Mouse (Mus musculus) lung, postnatal 0 days (tissue): ENCODE measurements around the gene Gabbr2. TPM values are rescaled to one million over a fixed set of nuclear protein-coding genes. Genes with fewer than 3 reads are reported as not detected.
A peak's percentile ranks its signal among the peaks of the same experiment; 100 is the strongest.

Source experiments
- ATAC-seq: fragments of 200-750 bp; cut with Nextera tagmentation; 2 replicates; pipeline ENCODE4 v1.8.0; 2017; ENCODE audit warnings: moderate library complexity
- DNase-seq: peaks from one replicate; pipeline ENCODE4 v3.0.0-alpha.2; 2016; ENCODE audit warnings: low spot score
- H3K27ac ChIP-seq: fragments of 300-500 bp; sonication (generic); 2 replicates; pipeline ENCODE4 v1.5.1; 2014; ENCODE audit warnings: antibody characterized with exemption, mild to moderate bottlenecking, low read length, mixed read lengths
- H3K27me3 ChIP-seq: fragments of 300-500 bp; sonication (generic); replicated peaks from 2 replicates; pipeline ENCODE4 v1.6.1; 2014; ENCODE audit warnings: low read length, mixed read lengths; ENCODE audit not compliant: insufficient read depth
- H3K36me3 ChIP-seq: fragments of 300-500 bp; sonication (generic); 2 replicates; pipeline ENCODE4 v1.6.1; 2014; ENCODE audit warnings: low read length, mixed read lengths; ENCODE audit not compliant: insufficient read depth
- H3K4me1 ChIP-seq: fragments of 300-500 bp; sonication (generic); 2 replicates; pipeline ENCODE4 v1.6.1; 2014; ENCODE audit warnings: antibody characterized with exemption, low read depth, low read length, mixed read lengths; ENCODE audit not compliant: insufficient read depth
- H3K4me2 ChIP-seq: fragments of 300-500 bp; sonication (generic); replicated peaks from 2 replicates; pipeline ENCODE4 v1.6.1; 2014; ENCODE audit warnings: low read depth, mild to moderate bottlenecking, low read length, moderate library complexity, mixed read lengths
- H3K4me3 ChIP-seq: fragments of 300-500 bp; sonication (generic); 2 replicates; pipeline ENCODE4 v1.5.1; 2014; ENCODE audit warnings: low read depth, low read length
- H3K9ac ChIP-seq: fragments of 300-500 bp; sonication (generic); replicated peaks from 2 replicates; pipeline ENCODE4 v1.6.1; 2014; ENCODE audit warnings: low read depth, mild to moderate bottlenecking
- H3K9me3 ChIP-seq: fragments of 300-500 bp; sonication (generic); 2 replicates; pipeline ENCODE4 v1.6.1; 2016; ENCODE audit warnings: low read length, mixed read lengths
- CTCF ChIP-seq: IDR thresholded peaks from 2 replicates; pipeline ENCODE4 v1.5.1; 2016; ENCODE audit warnings: antibody characterized with exemption, mild to moderate bottlenecking
- EP300 ChIP-seq: IDR thresholded peaks from 2 replicates; pipeline ENCODE4 v1.6.1; 2016; ENCODE audit warnings: antibody characterized with exemption, mild to moderate bottlenecking, control low read depth
- WGBS: fragments of 180-500 bp; shearing (Covaris S2); extraction: QIAGEN DNeasy Blood & Tissue Kit; methylation state at CpG from one replicate; pipeline ENCODE4 v1.1.7; 2014; 5-methylcytosine and 5-hydroxymethylcytosine counted together
- polyA plus RNA-seq: library from polyadenylated mRNA; unstranded; fragments of >200 nt; fragmentation: Nextera tagmentation; extraction: Ambion mirVana; gene quantifications from 2 replicates; pipeline ENCODE4 v1.2.1, GENCODE M21; 2015

Gene Gabbr2
- polyA plus RNA-seq, 1 experiment from 2014 or later = not detected

- WGBS = 80% methylated on average over 5 of the region's 5 CpGs
- ATAC-seq = no peak
- no peak overlapping the region for H3K27ac ChIP-seq
- no peaks in the 10 kb centered on the region for H3K36me3 ChIP-seq
- H3K27me3 ChIP-seq = no peaks in the 10 kb centered on the region
- TF ChIP-seq CTCF (no peak), EP300 (no peak)
- H3K9me3 ChIP-seq = no peaks in the 10 kb centered on the region
- DNase-seq = no peak
- no peak overlapping the region for H3K4me3 ChIP-seq
- H3K4me2 ChIP-seq = no peak overlapping the region
- H3K9ac ChIP-seq = no peak overlapping the region
- H3K4me1 ChIP-seq = no peaks in the 10 kb centered on the region
Observed at GRCm38 (mm10) chr4:46844567-46844966, 147.1 kb downstream of the Gabbr2 start.

GRCm38 (mm10) chr4:46842596-46842995 lies 149.1 kb downstream of the Gabbr2 start:
- Histone ChIP-seq H3K9me3 (no peaks in the 10 kb centered on the region), H3K4me3 (no peak overlapping the region), H3K27me3 (no peaks in the 10 kb centered on the region), H3K4me2 (no peak overlapping the region), H3K9ac (no peak overlapping the region), H3K27ac (no peak overlapping the region), H3K4me1 (no peaks in the 10 kb centered on the region), H3K36me3 (no peaks in the 10 kb centered on the region)
- ATAC-seq (no peak), DNase-seq (no peak)
- no peak for TF ChIP-seq CTCF
- TF ChIP-seq EP300 = no peak
- 90% methylated on average over 7 of the region's 7 CpGs for WGBS

- no peaks in the 10 kb centered on the region for H3K4me1 ChIP-seq
- no peaks in the 10 kb centered on the region for H3K27me3 ChIP-seq
- WGBS = 65% methylated on average over 6 of the region's 6 CpGs
- DNase-seq (no peak), ATAC-seq (no peak)
- no peak overlapping the region for H3K27ac ChIP-seq
- H3K36me3 ChIP-seq = no peaks in the 10 kb centered on the region
- H3K9me3 ChIP-seq = no peaks in the 10 kb centered on the region
- no peak overlapping the region for H3K4me3 ChIP-seq
- no peak overlapping the region for H3K4me2 ChIP-seq
- no peak overlapping the region for H3K9ac ChIP-seq
- no peak for TF ChIP-seq EP300
- no peak for TF ChIP-seq CTCF
Observed at GRCm38 (mm10) chr4:46840146-46840545, 151.5 kb downstream of the Gabbr2 start.

DNA sequence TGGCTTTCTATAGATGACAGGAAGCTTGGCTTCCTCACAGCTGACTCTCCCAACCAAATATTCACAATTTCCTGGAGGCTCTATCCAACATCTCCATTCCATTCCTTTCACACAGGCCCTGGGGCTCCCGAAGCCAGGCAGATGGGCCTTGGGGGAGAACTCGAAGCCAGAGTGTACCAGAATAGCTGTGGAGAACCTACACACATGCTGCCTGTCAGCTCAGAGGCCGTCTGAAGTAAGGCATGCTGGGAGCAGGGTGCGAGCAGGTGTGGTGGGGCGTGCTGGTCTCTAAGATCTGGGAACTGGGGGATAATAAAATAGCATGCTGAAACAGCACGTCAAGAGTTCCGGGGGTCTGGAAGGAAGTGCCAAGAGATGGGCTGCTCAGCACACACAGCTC lies 154.3 kb downstream of the Gabbr2 start:
- H3K9me3 ChIP-seq = no peaks in the 10 kb centered on the region
- TF ChIP-seq CTCF (no peak), EP300 (no peak)
- H3K27me3 ChIP-seq = no peaks in the 10 kb centered on the region
- no peak overlapping the region for H3K9ac ChIP-seq
- H3K36me3 ChIP-seq = no peaks in the 10 kb centered on the region
- H3K27ac ChIP-seq = no peak overlapping the region
- no peak for ATAC-seq
- H3K4me3 ChIP-seq = no peak overlapping the region
- no peak for DNase-seq
- H3K4me2 ChIP-seq = no peak overlapping the region
- no peaks in the 10 kb centered on the region for H3K4me1 ChIP-seq
- 64% methylated on average over 7 of the region's 7 CpGs for WGBS

DNA sequence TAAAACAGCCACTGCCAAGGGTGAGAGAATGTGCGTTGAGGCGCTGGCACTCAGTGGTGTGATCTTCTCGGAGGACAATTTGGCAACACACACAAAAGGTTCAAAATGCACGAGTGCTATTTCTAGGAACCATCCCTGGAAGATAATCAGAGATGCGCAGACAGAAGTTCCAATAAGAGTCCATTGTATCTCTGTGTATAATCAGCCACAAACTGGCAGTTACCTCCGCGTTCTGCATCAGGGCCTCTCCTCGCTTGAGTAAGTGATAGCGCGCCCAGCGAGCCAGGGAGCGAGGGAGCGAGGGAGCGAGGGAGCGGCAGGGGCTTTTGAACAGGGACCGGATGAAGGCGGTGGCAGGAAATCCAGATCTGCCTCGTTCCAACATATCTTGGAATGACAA lies 155.6 kb downstream of the Gabbr2 start:
- no peaks in the 10 kb centered on the region for H3K36me3 ChIP-seq
- H3K27ac ChIP-seq = no peak overlapping the region
- H3K4me3 ChIP-seq = no peak overlapping the region
- WGBS = 61% methylated on average over 18 of the region's 18 CpGs
- DNase-seq = no peak
- no peak for ATAC-seq
- no peaks in the 10 kb centered on the region for H3K27me3 ChIP-seq
- TF ChIP-seq CTCF = no peak
- no peak for TF ChIP-seq EP300
- H3K9ac ChIP-seq = no peak overlapping the region
- no peaks in the 10 kb centered on the region for H3K4me1 ChIP-seq
- H3K9me3 ChIP-seq = no peaks in the 10 kb centered on the region
- no peak overlapping the region for H3K4me2 ChIP-seq

- DNase-seq (no peak), ATAC-seq (no peak)
- 87% methylated on average over 14 of the region's 14 CpGs for WGBS
- TF ChIP-seq EP300 = no peak
- TF ChIP-seq CTCF = no peak
- Histone ChIP-seq H3K4me2 (no peak overlapping the region), H3K4me1 (no peaks in the 10 kb centered on the region), H3K9ac (no peak overlapping the region), H3K4me3 (no peak overlapping the region), H3K27me3 (no peaks in the 10 kb centered on the region), H3K36me3 (no peaks in the 10 kb centered on the region), H3K9me3 (no peaks in the 10 kb centered on the region), H3K27ac (no peak overlapping the region)
Observed at GRCm38 (mm10) chr4:46835064-46835463, 156.6 kb downstream of the Gabbr2 start.

DNA sequence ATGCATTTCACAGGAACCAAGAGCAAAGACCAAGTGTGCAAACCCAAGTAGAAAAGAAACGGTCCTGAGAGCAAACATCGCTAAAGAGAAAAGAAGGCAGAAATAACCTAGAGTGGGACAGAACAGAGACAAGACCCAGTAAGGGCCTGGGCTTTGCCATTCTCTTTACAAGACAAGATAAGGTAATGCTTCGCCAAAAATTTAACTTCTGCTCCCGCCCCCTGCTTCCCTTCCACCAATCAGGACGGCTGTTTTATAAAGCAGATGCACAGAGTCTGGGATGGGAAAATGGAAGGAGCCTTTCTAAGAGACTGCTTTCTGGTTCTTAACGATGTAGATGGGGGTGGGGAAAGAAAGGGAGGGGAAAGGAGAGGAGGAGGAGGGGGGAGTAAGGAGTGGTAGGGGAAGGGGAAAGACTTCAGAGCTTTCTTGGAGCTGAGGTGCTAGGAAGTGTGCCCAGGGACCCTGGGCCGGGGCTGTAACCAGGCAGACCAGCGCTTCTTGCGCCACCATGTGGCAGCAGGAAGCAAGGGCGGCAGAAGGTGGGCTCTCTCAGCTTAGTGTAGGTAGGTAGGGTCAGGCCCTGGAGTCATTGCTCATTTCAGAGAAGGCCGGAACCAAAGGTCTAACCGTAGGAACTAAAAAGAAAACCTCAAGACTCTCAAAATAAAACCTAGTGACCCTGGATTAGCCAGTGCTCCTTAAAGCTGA lies 158.7 kb downstream of the Gabbr2 start:
- no peak for DNase-seq
- no peaks in the 10 kb centered on the region for H3K4me1 ChIP-seq
- no peak overlapping the region for H3K4me3 ChIP-seq
- H3K9ac ChIP-seq = no peak overlapping the region
- H3K27ac ChIP-seq = no peak overlapping the region
- WGBS = 49% methylated on average over 12 of the region's 12 CpGs
- no peak for TF ChIP-seq EP300
- TF ChIP-seq CTCF = peak; percentile 53
- no peak overlapping the region for H3K4me2 ChIP-seq
- no peaks in the 10 kb centered on the region for H3K36me3 ChIP-seq
- H3K27me3 ChIP-seq = no peaks in the 10 kb centered on the region
- ATAC-seq = no peak
- no peaks in the 10 kb centered on the region for H3K9me3 ChIP-seq
